Mouse (Mus musculus): ENCODE results near the gene Ubr3. TPM values are rescaled to one million over a fixed set of nuclear protein-coding genes. Genes with fewer than 3 reads are reported as not detected.

Gene Ubr3
- total and polyA plus RNA-seq, 3 experiments: 12.7 to 78.9 (median 40.5) TPM

- no peak for DNase-seq (ENCODE audit: low spot score)
- no peak overlapping the region for H3K4me3 ChIP-seq (ENCODE audit: low read depth, low read length)
Observed at GRCm38 (mm10) chr2:69936331-69936730, 39.3 kb downstream of the Ubr3 start.

GRCm38 (mm10) chr2:69939226-69939625, 42.2 kb downstream of the Ubr3 start:
- peaks cover 3% of the 10 kb centered on the region for H3K4me1 ChIP-seq (ENCODE audit: insufficient read depth, low read depth, low read length)
- H3K36me3 ChIP-seq (replicated peaks): peaks cover 46% of the 10 kb centered on the region
- no peak overlapping the region for H3K4me3 ChIP-seq (ENCODE audit: low read depth, low read length)
- TF ChIP-seq POLR2AphosphoS5 (IDR thresholded peaks at IDR 0.05; ENCODE audit: insufficient replicate concordance, low read depth, low read length) (no peak), GATA2 (IDR thresholded peaks at IDR 0.05; ENCODE audit: borderline replicate concordance, low read depth, low read length) (no peak), GATA1 (IDR thresholded peaks at IDR 0.05; ENCODE audit: borderline replicate concordance, low read length) (no peak), TAL1 (conservative IDR thresholded peaks at IDR 0.05; ENCODE audit: low read depth, low read length) (no peak), CTCF (IDR thresholded peaks at IDR 0.05; ENCODE audit: low read depth, low read length) (no peak)
- no peaks in the 10 kb centered on the region for H3K27me3 ChIP-seq (ENCODE audit: insufficient read depth, low read length)
- ATAC-seq (ENCODE audit: extremely low read depth, insufficient number of reproducible peaks, low FRiP score, poor library complexity, severe bottlenecking) (no peak), DNase-seq (ENCODE audit: low spot score) (no peak)
- no peaks in the 10 kb centered on the region for H3K9me3 ChIP-seq (replicated peaks)

More at GRCm38 (mm10) chr2:69936331-69936730, 39.3 kb downstream of the Ubr3 start:
- no peaks in the 10 kb centered on the region for H3K9me3 ChIP-seq (replicated peaks)
- no peak for ATAC-seq (ENCODE audit: extremely low read depth, insufficient number of reproducible peaks, low FRiP score, poor library complexity, severe bottlenecking)
- no peaks in the 10 kb centered on the region for H3K27me3 ChIP-seq (ENCODE audit: insufficient read depth, low read length)
- TF ChIP-seq TAL1 (conservative IDR thresholded peaks at IDR 0.05; ENCODE audit: low read depth, low read length) (no peak), GATA2 (IDR thresholded peaks at IDR 0.05; ENCODE audit: borderline replicate concordance, low read depth, low read length) (no peak), POLR2AphosphoS5 (IDR thresholded peaks at IDR 0.05; ENCODE audit: insufficient replicate concordance, low read depth, low read length) (no peak), GATA1 (IDR thresholded peaks at IDR 0.05; ENCODE audit: borderline replicate concordance, low read length) (no peak), CTCF (IDR thresholded peaks at IDR 0.05; ENCODE audit: low read depth, low read length) (no peak)
- H3K36me3 ChIP-seq (replicated peaks): peaks cover 44% of the 10 kb centered on the region
- H3K4me1 ChIP-seq (ENCODE audit: insufficient read depth, low read depth, low read length): peaks cover 3% of the 10 kb centered on the region

GRCm38 (mm10) chr2:69939649-69940048, 42.6 kb downstream of the Ubr3 start:
- no peak for DNase-seq (ENCODE audit: low spot score)
- ATAC-seq (ENCODE audit: extremely low read depth, insufficient number of reproducible peaks, low FRiP score, poor library complexity, severe bottlenecking): no peak
- peaks cover 43% of the 10 kb centered on the region for H3K36me3 ChIP-seq (replicated peaks)
- H3K4me1 ChIP-seq (ENCODE audit: insufficient read depth, low read depth, low read length): peaks cover 3% of the 10 kb centered on the region
- no peaks in the 10 kb centered on the region for H3K27me3 ChIP-seq (ENCODE audit: insufficient read depth, low read length)
- TF ChIP-seq CTCF (IDR thresholded peaks at IDR 0.05; ENCODE audit: low read depth, low read length) (no peak), GATA2 (IDR thresholded peaks at IDR 0.05; ENCODE audit: borderline replicate concordance, low read depth, low read length) (no peak), GATA1 (IDR thresholded peaks at IDR 0.05; ENCODE audit: borderline replicate concordance, low read length) (no peak)
- no peak overlapping the region for H3K4me3 ChIP-seq (ENCODE audit: low read depth, low read length)
- H3K9me3 ChIP-seq (replicated peaks): no peaks in the 10 kb centered on the region

GRCm38 (mm10) chr2:69941391-69942030, 44.5 kb downstream of the Ubr3 start:
- TF ChIP-seq CTCF (IDR thresholded peaks at IDR 0.05; ENCODE audit: low read depth, low read length): no peak
- no peak for TF ChIP-seq POLR2AphosphoS5 (IDR thresholded peaks at IDR 0.05; ENCODE audit: insufficient replicate concordance, low read depth, low read length)
- TF ChIP-seq TAL1 (conservative IDR thresholded peaks at IDR 0.05; ENCODE audit: low read depth, low read length): no peak
- TF ChIP-seq GATA1 (IDR thresholded peaks at IDR 0.05; ENCODE audit: borderline replicate concordance, low read length): no peak
- no peak for TF ChIP-seq GATA2 (IDR thresholded peaks at IDR 0.05; ENCODE audit: borderline replicate concordance, low read depth, low read length)

GRCm38 (mm10) chr2:69952849-69953248, 55.8 kb downstream of the Ubr3 start:
- ATAC-seq (ENCODE audit: extremely low read depth, insufficient number of reproducible peaks, low FRiP score, poor library complexity, severe bottlenecking) (no peak), DNase-seq (ENCODE audit: low spot score) (no peak)
- TF ChIP-seq CTCF (IDR thresholded peaks at IDR 0.05; ENCODE audit: low read depth, low read length) (no peak), TAL1 (conservative IDR thresholded peaks at IDR 0.05; ENCODE audit: low read depth, low read length) (no peak), GATA2 (IDR thresholded peaks at IDR 0.05; ENCODE audit: borderline replicate concordance, low read depth, low read length) (no peak), POLR2AphosphoS5 (IDR thresholded peaks at IDR 0.05; ENCODE audit: insufficient replicate concordance, low read depth, low read length) (no peak), GATA1 (IDR thresholded peaks at IDR 0.05; ENCODE audit: borderline replicate concordance, low read length) (no peak)
- Histone ChIP-seq H3K36me3 (replicated peaks) (peaks cover 60% of the 10 kb centered on the region), H3K4me1 (ENCODE audit: insufficient read depth, low read depth, low read length) (peaks cover 7% of the 10 kb centered on the region; the same call in 1 of the 2 replicates), H3K27me3 (ENCODE audit: insufficient read depth, low read length) (no peaks in the 10 kb centered on the region), H3K4me3 (ENCODE audit: low read depth, low read length) (no peak overlapping the region), H3K9me3 (replicated peaks) (no peaks in the 10 kb centered on the region)

More at GRCm38 (mm10) chr2:69941391-69942030, 44.5 kb downstream of the Ubr3 start:
- no peaks in the 10 kb centered on the region for H3K27me3 ChIP-seq (ENCODE audit: insufficient read depth, low read length)
- no peaks in the 10 kb centered on the region for H3K9me3 ChIP-seq (replicated peaks)
- no peak overlapping the region for H3K4me3 ChIP-seq (ENCODE audit: low read depth, low read length)
- no peak for DNase-seq (ENCODE audit: low spot score)
- no peak for ATAC-seq (ENCODE audit: extremely low read depth, insufficient number of reproducible peaks, low FRiP score, poor library complexity, severe bottlenecking)
- H3K4me1 ChIP-seq (ENCODE audit: insufficient read depth, low read depth, low read length): peaks cover 3% of the 10 kb centered on the region
- H3K36me3 ChIP-seq (replicated peaks): peaks cover 44% of the 10 kb centered on the region

GRCm38 (mm10) chr2:69955635-69956034, 58.6 kb downstream of the Ubr3 start:
- no peak for DNase-seq (ENCODE audit: low spot score)
- H3K27me3 ChIP-seq (ENCODE audit: insufficient read depth, low read length): no peaks in the 10 kb centered on the region
- H3K4me3 ChIP-seq (ENCODE audit: low read depth, low read length): no peak overlapping the region
- TF ChIP-seq GATA2 (IDR thresholded peaks at IDR 0.05; ENCODE audit: borderline replicate concordance, low read depth, low read length) (no peak), POLR2AphosphoS5 (IDR thresholded peaks at IDR 0.05; ENCODE audit: insufficient replicate concordance, low read depth, low read length) (no peak), TAL1 (conservative IDR thresholded peaks at IDR 0.05; ENCODE audit: low read depth, low read length) (no peak), CTCF (IDR thresholded peaks at IDR 0.05; ENCODE audit: low read depth, low read length) (peak; percentile 33; the same call in 1 of the 2 replicates), GATA1 (IDR thresholded peaks at IDR 0.05; ENCODE audit: borderline replicate concordance, low read length) (no peak)
- H3K9me3 ChIP-seq (replicated peaks): no peaks in the 10 kb centered on the region
- peaks cover under 1% of the 10 kb centered on the region; the same call in 1 of the 2 replicates for H3K4me1 ChIP-seq (ENCODE audit: insufficient read depth, low read depth, low read length)
- no peak for ATAC-seq (ENCODE audit: extremely low read depth, insufficient number of reproducible peaks, low FRiP score, poor library complexity, severe bottlenecking)
- peaks cover 50% of the 10 kb centered on the region for H3K36me3 ChIP-seq (replicated peaks)
